Mouse (Mus musculus) neural tube, embryonic 15.5 days (tissue): ENCODE measurements at regions not wholly inside any gene's neighbourhood (a gene's known extent, or its start where the extent isn't known, plus 50 kb on each side); places are given as distances from the start of the nearest gene placed in this dataset.
A peak's percentile ranks its signal among the peaks of the same experiment; 100 is the strongest.
"Not testable (repeated sequence)": the region's sequence is repeated elsewhere in the genome, so short reads cannot be mapped to it uniquely, and the experiment has no call there.

Source experiments
- ATAC-seq: fragments of 200-750 bp; cut with Nextera tagmentation; 2 replicates; pipeline ENCODE4 v1.8.0; 2017; ENCODE audit warnings: mild to moderate bottlenecking, moderate TSS enrichment, moderate library complexity; ENCODE audit not compliant: low FRiP score
- H3K27ac ChIP-seq: fragments of 300-500 bp; sonication (generic); replicated peaks from 2 replicates; pipeline ENCODE4 v1.5.1; 2015; ENCODE audit warnings: mild to moderate bottlenecking, inconsistent platforms
- H3K27me3 ChIP-seq: fragments of 300-500 bp; sonication (generic); replicated peaks from 2 replicates; pipeline ENCODE4 v1.6.1; 2015; ENCODE audit warnings: inconsistent platforms
- H3K36me3 ChIP-seq: fragments of 300-500 bp; sonication (generic); 2 replicates; pipeline ENCODE4 v1.6.1; 2015; ENCODE audit warnings: inconsistent platforms
- H3K4me1 ChIP-seq: fragments of 300-500 bp; sonication (generic); 2 replicates; pipeline ENCODE4 v1.6.1; 2015; ENCODE audit warnings: inconsistent platforms
- H3K4me2 ChIP-seq: fragments of 300-500 bp; sonication (generic); 2 replicates; pipeline ENCODE4 v1.6.1; 2015; ENCODE audit warnings: inconsistent platforms, mild to moderate bottlenecking, moderate library complexity
- H3K4me3 ChIP-seq: fragments of 300-500 bp; sonication (generic); replicated peaks from 2 replicates; pipeline ENCODE4 v1.5.1; 2015; ENCODE audit warnings: mild to moderate bottlenecking, inconsistent platforms
- H3K9ac ChIP-seq: fragments of 300-500 bp; sonication (generic); replicated peaks from 2 replicates; pipeline ENCODE4 v1.6.1; 2015; ENCODE audit warnings: mild to moderate bottlenecking, inconsistent platforms
- H3K9me3 ChIP-seq: fragments of 300-500 bp; sonication (generic); replicated peaks from 2 replicates; pipeline ENCODE4 v1.6.1; 2016; ENCODE audit warnings: inconsistent platforms
- WGBS: fragments of 180-500 bp; shearing (Covaris S2); methylation state at CpG from one replicate; pipeline ENCODE4 v1.1.7; 2015; ENCODE audit warnings: mixed read lengths; 5-methylcytosine and 5-hydroxymethylcytosine counted together

GRCm38 (mm10) chr5:26592341-26592740, 224.7 kb upstream of the Dpp6 start:
- ATAC-seq: no peak
- no peak overlapping the region for H3K9ac ChIP-seq
- H3K9me3 ChIP-seq: no peaks in the 10 kb centered on the region

DNA sequence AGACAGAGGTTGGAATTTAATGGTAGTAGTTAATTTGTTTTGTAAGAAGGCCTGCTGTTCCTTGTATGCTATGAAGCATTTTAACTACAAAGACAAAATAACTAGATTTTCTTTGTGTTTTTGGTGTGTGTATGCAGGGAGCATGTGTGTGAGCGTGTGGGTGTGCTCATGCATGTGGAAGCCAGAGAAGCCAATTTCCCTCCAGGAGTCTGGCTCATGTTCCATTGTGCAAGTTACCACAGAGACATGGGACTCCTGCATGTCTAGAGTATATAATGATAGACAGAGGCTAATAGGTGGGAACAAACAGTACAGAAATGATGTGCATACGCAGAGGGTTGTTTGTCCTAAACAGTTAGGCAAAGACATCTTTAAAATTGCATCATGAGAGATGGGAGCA, 219.0 kb upstream of the Dpp6 start:
- H3K4me2 ChIP-seq: no peak overlapping the region
- no peaks in the 10 kb centered on the region for H3K36me3 ChIP-seq
- H3K4me3 ChIP-seq: no peak overlapping the region
- no peak for ATAC-seq
- H3K9ac ChIP-seq: no peak overlapping the region
- WGBS: 90% methylated on average over 2 of the region's 2 CpGs
- H3K27ac ChIP-seq: no peak overlapping the region
- H3K9me3 ChIP-seq: no peaks in the 10 kb centered on the region
- H3K4me1 ChIP-seq: no peaks in the 10 kb centered on the region
- H3K27me3 ChIP-seq: no peaks in the 10 kb centered on the region

More at GRCm38 (mm10) chr5:26592341-26592740, 224.7 kb upstream of the Dpp6 start:
- H3K27me3 ChIP-seq: no peaks in the 10 kb centered on the region
- no peak overlapping the region for H3K4me2 ChIP-seq
- H3K4me3 ChIP-seq: no peak overlapping the region
- WGBS: 29% methylated on average over 3 of the region's 3 CpGs
- no peaks in the 10 kb centered on the region for H3K4me1 ChIP-seq
- H3K36me3 ChIP-seq: no peaks in the 10 kb centered on the region
- no peak overlapping the region for H3K27ac ChIP-seq

- Histone ChIP-seq H3K36me3 (no peaks in the 10 kb centered on the region), H3K4me3 (no peak overlapping the region), H3K27me3 (no peaks in the 10 kb centered on the region), H3K27ac (no peak overlapping the region), H3K4me1 (no peaks in the 10 kb centered on the region), H3K9me3 (no peaks in the 10 kb centered on the region), H3K4me2 (no peak overlapping the region), H3K9ac (no peak overlapping the region)
- 30% methylated on average over 2 of the region's 2 CpGs for WGBS
- ATAC-seq: no peak
Observed at GRCm38 (mm10) chr5:26619272-26619671, 197.7 kb upstream of the Dpp6 start.

DNA sequence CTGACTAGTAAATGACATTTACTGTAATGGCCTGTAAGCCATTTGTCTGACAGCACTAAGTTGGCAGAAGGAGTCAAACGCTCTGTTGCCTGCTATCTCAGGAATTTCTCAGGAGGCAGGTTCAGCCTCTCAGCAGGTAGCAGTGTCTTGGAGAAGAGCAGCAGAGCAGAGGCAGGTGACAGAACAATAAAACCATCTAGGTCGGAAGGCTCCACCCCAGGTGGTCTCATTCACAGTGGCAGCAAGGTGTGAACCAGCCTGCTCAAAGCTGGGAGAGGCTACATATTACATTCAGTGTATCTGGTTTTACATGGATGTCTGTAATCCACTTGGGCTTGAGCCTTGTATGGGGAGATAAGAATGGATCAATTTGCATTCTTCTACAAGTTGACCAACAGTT, 194.9 kb upstream of the Dpp6 start:
- H3K9me3 ChIP-seq: no peaks in the 10 kb centered on the region
- H3K27ac ChIP-seq: no peak overlapping the region
- no peak overlapping the region for H3K4me3 ChIP-seq
- WGBS: 34% methylated on average over 2 of the region's 2 CpGs
- no peak overlapping the region for H3K9ac ChIP-seq
- no peak overlapping the region for H3K4me2 ChIP-seq
- no peaks in the 10 kb centered on the region for H3K4me1 ChIP-seq
- H3K36me3 ChIP-seq: no peaks in the 10 kb centered on the region
- no peaks in the 10 kb centered on the region for H3K27me3 ChIP-seq
- ATAC-seq: no peak

DNA sequence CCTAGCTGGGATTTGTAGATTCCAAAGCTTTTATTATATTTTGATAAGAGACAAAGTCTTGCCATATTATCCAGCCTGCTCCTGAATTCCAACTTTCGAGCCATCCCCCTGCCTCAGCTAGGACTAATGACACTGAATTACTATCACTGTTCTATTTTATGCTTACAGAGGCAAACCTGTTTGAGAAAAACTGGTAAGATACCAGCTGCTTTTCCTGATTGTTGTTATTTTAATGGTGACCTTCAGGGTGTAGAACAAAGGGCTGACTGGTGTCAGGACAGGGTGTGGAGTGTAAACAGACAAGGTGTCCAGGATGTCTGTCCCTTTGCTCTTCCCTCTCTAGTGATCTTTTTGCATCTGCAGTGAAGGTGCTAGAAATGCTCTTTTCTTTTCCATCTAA, 145.5 kb upstream of the Dpp6 start:
- Histone ChIP-seq H3K36me3 (no peaks in the 10 kb centered on the region), H3K4me1 (no peaks in the 10 kb centered on the region), H3K9me3 (no peaks in the 10 kb centered on the region), H3K27me3 (no peaks in the 10 kb centered on the region), H3K27ac (no peak overlapping the region), H3K9ac (no peak overlapping the region), H3K4me3 (no peak overlapping the region), H3K4me2 (no peak overlapping the region)
- 73% methylated on average over 1 of the region's 1 CpGs for WGBS
- no peak for ATAC-seq

DNA sequence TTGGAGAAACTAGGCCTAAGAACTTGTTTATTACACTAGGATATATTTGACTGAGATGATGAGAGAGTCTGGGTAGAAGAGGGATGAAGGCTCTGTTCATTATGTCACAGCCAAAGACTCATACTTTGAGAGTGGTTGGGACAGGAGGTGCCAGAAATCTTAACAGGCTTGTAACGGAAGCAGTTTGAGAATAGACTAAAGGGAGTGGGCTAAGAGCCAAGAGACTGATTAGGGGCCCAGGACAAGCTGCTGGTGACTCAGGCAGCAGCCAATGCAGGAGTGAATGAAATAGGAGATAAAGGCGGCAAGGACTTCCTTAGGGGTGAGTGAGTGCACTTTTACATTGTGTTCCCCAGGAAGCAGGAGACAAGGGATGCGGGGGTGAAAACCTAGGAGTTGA, 127.2 kb upstream of the Dpp6 start:
- Histone ChIP-seq H3K9ac (no peak overlapping the region), H3K27ac (no peak overlapping the region), H3K4me1 (no peaks in the 10 kb centered on the region), H3K36me3 (no peaks in the 10 kb centered on the region), H3K4me3 (no peak overlapping the region), H3K4me2 (no peak overlapping the region), H3K9me3 (no peaks in the 10 kb centered on the region), H3K27me3 (no peaks in the 10 kb centered on the region)
- no peak for ATAC-seq
- WGBS: 70% methylated on average over 3 of the region's 3 CpGs

GRCm38 (mm10) chr5:26691121-26691520, 125.9 kb upstream of the Dpp6 start:
- WGBS: 95% methylated on average over 1 of the region's 1 CpGs
- H3K27me3 ChIP-seq: no peaks in the 10 kb centered on the region
- no peak overlapping the region for H3K9ac ChIP-seq
- no peaks in the 10 kb centered on the region for H3K9me3 ChIP-seq
- ATAC-seq: no peak
- no peaks in the 10 kb centered on the region for H3K36me3 ChIP-seq
- no peak overlapping the region for H3K4me2 ChIP-seq
- no peak overlapping the region for H3K27ac ChIP-seq
- no peak overlapping the region for H3K4me3 ChIP-seq
- H3K4me1 ChIP-seq: no peaks in the 10 kb centered on the region

DNA sequence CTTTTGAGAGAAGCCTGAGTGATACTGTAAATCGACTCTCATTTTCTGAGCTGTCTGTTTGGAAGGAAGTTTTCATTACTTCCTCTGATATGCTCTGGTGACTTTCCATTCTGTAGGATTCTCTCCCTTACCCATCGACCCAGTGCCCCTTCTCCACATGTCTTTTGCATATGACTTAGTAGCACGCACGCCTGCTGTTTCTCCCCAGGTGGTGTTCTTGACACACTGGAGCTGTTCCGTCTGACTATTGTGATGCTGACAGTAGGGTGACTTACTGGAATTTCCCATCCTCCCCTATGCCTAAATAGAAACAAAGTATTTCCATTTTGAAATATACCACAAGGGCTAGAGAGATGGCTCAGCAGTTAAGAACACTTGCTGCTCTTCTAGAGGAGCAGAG, 125.0 kb upstream of the Dpp6 start:
- no peak overlapping the region for H3K4me3 ChIP-seq
- WGBS: 28% methylated on average over 5 of the region's 5 CpGs
- no peak for ATAC-seq
- no peak overlapping the region for H3K4me2 ChIP-seq
- H3K27me3 ChIP-seq: no peaks in the 10 kb centered on the region
- H3K4me1 ChIP-seq: no peaks in the 10 kb centered on the region
- H3K36me3 ChIP-seq: no peaks in the 10 kb centered on the region
- H3K9ac ChIP-seq: no peak overlapping the region
- no peaks in the 10 kb centered on the region for H3K9me3 ChIP-seq
- no peak overlapping the region for H3K27ac ChIP-seq

- not testable (repeated sequence) for H3K27ac ChIP-seq, H3K4me2 ChIP-seq, H3K36me3 ChIP-seq, H3K9ac ChIP-seq, H3K27me3 ChIP-seq, H3K4me3 ChIP-seq, H3K4me1 ChIP-seq, H3K9me3 ChIP-seq, ATAC-seq
- 71% methylated on average over 6 of the region's 6 CpGs for WGBS
Observed at GRCm38 (mm10) chr5:26703621-26704020, 113.4 kb upstream of the Dpp6 start.

GRCm38 (mm10) chr5:26707661-26708060, 109.3 kb upstream of the Dpp6 start:
- Histone ChIP-seq H3K27me3 (no peaks in the 10 kb centered on the region), H3K4me1 (no peaks in the 10 kb centered on the region), H3K4me2 (no peak overlapping the region), H3K4me3 (no peak overlapping the region), H3K27ac (no peak overlapping the region), H3K9ac (no peak overlapping the region), H3K36me3 (no peaks in the 10 kb centered on the region), H3K9me3 (no peaks in the 10 kb centered on the region)
- no peak for ATAC-seq
- 92% methylated on average over 2 of the region's 2 CpGs for whole genome bisulfite sequencing

DNA sequence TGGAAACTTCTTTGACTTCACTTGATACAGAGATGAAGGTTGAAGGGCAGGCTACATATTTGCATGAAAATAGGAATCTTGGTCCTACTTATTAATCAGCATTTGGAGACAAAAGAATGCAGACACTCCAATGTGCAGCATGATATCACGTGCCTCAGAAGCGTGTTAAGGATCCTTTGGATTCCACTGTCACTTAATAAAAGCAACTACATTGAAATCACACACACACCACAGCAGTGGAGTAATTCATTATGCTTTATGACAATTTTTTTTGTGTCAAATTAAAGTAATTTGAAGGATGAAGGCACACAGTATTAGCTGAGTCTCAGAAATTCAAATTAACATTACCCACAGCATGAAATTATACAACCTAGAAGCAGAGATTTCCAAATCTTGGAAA, 92.5 kb upstream of the Dpp6 start:
- Histone ChIP-seq H3K27ac (no peak overlapping the region), H3K27me3 (no peaks in the 10 kb centered on the region)

DNA sequence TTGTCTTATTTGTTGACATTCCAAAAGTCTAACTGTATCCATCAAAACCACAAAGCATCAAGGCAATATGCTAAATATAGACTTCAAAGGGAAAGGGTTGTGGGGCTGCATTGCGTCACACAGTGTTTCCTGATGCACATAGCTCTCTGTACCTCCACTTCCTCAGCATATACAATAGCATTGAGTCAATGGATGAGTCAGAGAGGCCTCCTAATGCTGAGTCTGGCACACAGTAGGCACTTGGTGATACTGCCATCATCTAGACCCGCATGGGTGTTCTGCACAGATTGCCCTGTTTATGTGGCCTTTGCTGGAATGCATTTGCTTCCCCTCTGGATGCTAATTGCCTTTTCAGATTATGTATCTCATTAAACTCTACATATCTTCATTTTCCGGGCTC, 91.0 kb upstream of the Dpp6 start:
- ATAC-seq: peak; percentile 55; the same call in 1 of the 2 replicates
- H3K4me2 ChIP-seq: no peak overlapping the region
- no peak overlapping the region for H3K27ac ChIP-seq
- H3K36me3 ChIP-seq: no peaks in the 10 kb centered on the region
- no peak overlapping the region for H3K9ac ChIP-seq
- H3K9me3 ChIP-seq: no peaks in the 10 kb centered on the region
- WGBS: 60% methylated on average over 3 of the region's 3 CpGs
- no peaks in the 10 kb centered on the region for H3K4me1 ChIP-seq
- H3K4me3 ChIP-seq: no peak overlapping the region
- H3K27me3 ChIP-seq: no peaks in the 10 kb centered on the region

More for the DNA sequence above, 92.5 kb upstream of the Dpp6 start:
- no peaks in the 10 kb centered on the region for H3K36me3 ChIP-seq
- H3K4me2 ChIP-seq: no peak overlapping the region
- no peak for ATAC-seq
- WGBS: 59% methylated on average over 2 of the region's 2 CpGs
- no peaks in the 10 kb centered on the region for H3K4me1 ChIP-seq
- no peaks in the 10 kb centered on the region for H3K9me3 ChIP-seq
- no peak overlapping the region for H3K9ac ChIP-seq
- H3K4me3 ChIP-seq: no peak overlapping the region

GRCm38 (mm10) chr5:26751196-26751595, 65.8 kb upstream of the Dpp6 start:
- H3K4me1 ChIP-seq, H3K27ac ChIP-seq, H3K9ac ChIP-seq, H3K36me3 ChIP-seq, ATAC-seq, H3K4me2 ChIP-seq, H3K4me3 ChIP-seq, H3K9me3 ChIP-seq, H3K27me3 ChIP-seq: not testable (repeated sequence)
- WGBS: 83% methylated on average over 6 of the region's 6 CpGs
